Mouse (Mus musculus) G1E-ER4 (cell line): ENCODE results near the gene AI413582. TPM values are rescaled to one million over a fixed set of nuclear protein-coding genes. Genes with fewer than 3 reads are reported as not detected.

Experiments used
- GATA1 ChIP-seq: IDR thresholded peaks from one replicate; pipeline ENCODE4 v1.8.0; 2012; ENCODE audit warnings: low read length, inconsistent platforms
- polyA plus RNA-seq: library from polyadenylated mRNA; stranded (reverse); fragments of >175 nt; gene quantifications from 2 replicates; pipeline ENCODE4 v1.2.3, GENCODE M21; 2012

AI413582 gene
- polyA plus RNA-seq, 1 experiment = 103 TPM

- no peak for TF ChIP-seq GATA1
Observed at GRCm38 (mm10) chr17:27552215-27553201, 13.0 kb downstream of the AI413582 start.

DNA sequence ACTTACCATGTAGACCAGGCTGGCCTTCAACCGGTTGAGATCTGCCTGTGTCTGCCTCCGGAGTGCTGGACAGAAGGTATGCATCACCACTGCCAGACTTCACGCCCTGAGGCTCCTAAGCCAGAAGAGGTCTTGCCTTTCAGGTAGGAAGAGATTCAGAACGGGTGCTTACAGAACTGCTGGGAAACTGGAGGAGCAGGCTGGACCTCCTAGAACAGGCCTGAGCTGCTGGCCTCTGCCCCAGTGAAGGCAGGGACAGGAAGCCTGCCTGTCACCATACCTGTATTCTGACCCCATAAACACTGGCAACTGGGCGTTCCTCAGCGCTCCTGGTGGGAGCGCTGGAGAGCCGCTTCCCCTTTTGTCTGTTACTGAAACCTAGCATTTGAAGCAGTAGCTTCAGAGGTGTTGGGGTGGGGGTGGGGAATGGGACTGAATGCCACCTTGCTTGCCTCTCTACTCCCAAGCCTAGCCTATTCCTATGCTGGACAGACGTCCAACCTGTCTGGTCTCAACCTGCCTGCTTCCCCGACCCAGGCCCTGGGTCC is 14.1 kb downstream of the AI413582 start:
- no peak for TF ChIP-seq GATA1

DNA sequence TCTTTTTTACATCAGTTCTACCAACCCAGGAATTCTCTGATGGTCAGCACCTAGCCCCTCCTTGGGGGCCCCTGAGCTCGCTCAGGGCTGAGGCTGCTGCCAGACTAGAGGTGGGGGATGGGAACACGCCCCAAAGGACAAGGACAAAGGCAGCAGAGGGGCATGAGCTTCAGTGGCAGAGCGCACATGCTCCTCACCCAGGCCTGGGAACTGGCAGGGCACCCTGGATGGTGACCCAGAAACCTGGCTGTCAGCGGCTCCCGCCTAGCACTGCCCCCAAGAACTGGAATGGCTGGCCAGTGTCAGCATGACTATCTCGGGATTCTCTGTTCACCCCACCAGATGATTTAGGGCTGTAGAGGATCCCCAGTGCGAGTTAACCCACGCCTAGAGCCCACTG is 16.3 kb downstream of the AI413582 start:
- TF ChIP-seq GATA1 = no peak

DNA sequence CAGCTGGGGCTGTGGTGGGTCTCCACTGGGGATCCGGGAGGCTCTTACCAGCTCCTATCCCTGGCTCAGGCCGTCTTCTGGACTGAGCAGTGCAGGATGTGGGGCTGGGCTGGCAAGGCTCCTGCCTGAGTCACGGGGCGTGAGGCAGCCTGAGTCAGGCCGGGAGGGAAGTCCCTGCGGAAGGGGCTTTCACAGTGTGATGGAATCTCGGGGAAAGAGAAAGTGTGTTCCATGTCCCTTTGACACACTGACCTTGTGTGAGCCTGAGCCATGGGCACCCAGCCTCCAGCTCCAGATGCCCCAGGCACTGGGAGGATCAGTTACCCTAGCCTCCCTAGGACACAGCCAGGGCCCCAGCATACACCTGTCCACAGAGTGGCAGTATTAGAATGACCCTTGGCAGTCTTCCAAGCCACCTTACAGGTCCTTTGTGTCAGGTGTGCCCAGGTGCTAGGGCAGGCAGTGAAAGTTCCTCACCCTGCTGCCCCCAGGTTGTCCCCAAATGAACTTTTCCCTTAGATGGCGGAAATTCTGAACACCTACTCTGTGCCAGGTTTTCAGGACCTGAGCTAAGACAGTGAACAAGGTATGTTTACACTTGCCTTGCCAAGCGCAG is 18.2 kb downstream of the AI413582 start:
- TF ChIP-seq GATA1 = no peak

- TF ChIP-seq GATA1 = no peak
Observed at GRCm38 (mm10) chr17:27546574-27547085, 18.9 kb downstream of the AI413582 start.

DNA sequence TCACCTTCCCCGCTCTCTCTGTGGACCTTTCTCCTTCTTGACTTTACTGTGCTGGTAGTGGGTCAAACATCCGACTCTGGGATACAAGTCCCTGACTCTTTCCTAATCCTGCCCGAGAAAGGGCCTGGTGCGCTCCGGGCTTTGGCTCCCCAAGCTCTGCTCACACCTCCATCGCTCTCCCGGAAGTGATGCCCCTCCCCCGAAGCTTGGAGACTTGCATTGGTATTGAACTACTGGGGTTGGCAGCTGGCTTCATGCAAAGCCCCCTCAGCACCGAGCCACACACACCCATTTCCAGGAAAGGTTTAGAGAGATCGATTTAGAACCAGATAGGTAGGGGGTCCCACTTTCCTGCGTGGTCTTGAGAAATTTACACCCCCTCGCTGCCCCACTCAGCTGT is 19.6 kb downstream of the AI413582 start:
- no peak for TF ChIP-seq GATA1

DNA sequence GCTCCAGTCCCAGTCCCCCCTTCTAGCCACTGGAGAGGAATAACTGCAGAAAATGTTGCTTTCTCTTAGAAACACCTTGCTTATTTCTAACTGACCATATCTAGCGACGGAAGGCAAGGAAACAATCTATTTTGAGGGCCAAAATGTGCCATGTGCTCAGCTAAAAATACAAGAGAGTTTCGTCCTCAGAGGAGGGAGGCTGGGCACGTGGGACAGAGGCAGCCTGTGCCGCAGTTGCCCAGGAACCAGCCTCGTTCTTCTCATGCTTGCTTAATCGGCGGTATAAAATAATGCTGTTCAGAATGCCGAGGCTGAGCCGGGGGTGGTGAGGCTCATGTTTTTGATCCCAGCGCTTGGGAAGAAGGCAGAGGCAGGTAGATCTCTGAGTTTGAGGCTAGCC is 21.0 kb downstream of the AI413582 start:
- no peak for TF ChIP-seq GATA1

DNA sequence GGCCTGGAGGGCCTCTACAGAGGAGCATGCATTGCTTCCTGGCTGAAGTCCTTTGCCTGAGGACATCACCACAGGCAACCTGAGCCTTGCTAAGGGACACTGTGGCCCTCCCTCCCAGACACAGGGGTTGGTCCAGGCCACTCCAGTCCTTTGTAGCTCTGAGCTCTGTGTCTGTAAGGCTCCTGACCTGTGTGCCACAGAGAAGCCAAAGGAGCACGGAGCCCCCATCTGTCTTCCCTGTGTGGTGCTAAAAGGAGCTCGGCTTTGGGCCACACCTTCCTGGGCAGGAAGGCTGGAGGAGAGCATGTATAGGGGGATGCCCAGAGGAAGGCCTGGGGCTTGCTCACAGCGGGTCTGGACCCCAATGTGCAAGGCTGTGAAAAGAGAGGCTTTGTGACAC is 23.6 kb downstream of the AI413582 start:
- no peak for TF ChIP-seq GATA1

DNA sequence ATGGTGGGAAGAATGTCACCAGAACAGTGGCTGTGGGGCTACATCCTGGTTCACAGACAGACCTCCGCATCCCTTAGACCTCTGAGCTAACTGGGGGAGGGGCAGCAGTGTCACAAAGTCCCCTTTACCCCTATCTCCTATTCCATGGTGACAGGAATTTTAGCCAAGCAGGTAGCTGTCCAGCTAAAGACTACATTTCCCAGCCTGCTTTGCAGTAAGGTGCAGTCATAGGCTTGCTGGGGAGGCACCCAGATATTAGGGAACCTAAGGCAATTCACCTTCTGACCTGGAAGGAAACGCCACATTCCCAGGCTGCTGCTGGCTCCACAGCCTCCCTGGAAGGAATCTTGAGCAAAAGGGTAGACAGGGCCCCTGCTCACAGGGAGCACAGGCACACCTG is 24.3 kb downstream of the AI413582 start:
- TF ChIP-seq GATA1 = no peak

DNA sequence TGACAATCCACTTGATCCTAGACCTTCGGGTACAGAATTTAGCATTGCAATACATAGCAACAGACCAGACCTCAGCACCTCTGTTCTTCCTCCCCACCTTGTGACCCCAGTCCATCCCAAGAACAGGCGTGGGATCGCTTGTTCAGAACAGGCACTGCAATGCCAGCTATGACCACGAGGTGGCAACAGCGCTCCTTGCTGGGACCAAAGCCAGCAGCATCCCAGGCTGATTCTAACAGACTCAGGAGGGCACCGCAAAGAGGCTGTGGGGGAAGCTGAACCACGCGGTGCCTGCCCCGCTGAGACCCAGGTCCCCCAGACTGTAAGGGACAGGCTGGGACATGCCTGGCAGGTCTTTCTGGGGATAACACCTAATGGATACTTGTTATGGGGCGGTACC is 30.8 kb downstream of the AI413582 start:
- no peak for TF ChIP-seq GATA1

DNA sequence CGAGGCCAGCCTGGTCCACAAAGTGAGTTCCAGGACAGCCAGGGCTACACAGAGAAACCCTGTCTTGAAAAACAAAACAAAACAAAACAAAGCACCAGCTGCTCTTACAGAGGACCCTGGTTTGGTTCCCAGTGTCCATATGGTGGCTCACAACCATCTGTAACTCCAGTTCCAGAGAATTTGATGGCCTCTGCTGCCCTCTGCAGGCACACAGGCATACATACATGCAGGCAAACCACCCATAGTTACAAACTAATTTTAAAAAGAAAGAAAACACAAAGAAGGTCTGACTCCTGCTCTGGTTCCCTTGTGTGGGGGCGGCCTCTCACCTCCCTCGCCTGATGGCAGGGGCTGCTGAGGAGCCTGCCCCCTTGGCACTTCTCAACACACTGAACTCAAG is 32.2 kb downstream of the AI413582 start:
- no peak for TF ChIP-seq GATA1

- no peak for TF ChIP-seq GATA1
Observed at GRCm38 (mm10) chr17:27532095-27532494, 33.5 kb downstream of the AI413582 start.

DNA sequence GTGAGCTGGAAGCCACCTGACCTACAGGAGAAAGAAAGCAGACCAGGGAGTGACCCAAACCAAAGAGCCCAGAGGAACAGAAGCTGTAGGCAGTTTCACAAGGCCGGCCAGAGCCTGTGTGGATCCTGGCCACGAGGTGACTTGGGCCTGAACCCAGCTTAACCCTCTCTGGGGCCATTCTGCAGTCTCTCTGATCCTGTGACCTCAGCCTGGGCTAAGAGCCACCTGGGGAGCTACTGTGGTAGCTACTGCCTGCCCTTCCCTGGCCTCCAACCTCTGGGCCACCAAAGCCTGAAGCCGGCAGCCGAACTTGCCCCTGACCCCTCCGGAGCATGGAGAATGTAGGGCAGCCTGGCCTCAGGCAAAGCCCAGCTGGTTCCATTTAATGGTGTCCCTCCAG is 36.8 kb downstream of the AI413582 start:
- no peak for TF ChIP-seq GATA1

DNA sequence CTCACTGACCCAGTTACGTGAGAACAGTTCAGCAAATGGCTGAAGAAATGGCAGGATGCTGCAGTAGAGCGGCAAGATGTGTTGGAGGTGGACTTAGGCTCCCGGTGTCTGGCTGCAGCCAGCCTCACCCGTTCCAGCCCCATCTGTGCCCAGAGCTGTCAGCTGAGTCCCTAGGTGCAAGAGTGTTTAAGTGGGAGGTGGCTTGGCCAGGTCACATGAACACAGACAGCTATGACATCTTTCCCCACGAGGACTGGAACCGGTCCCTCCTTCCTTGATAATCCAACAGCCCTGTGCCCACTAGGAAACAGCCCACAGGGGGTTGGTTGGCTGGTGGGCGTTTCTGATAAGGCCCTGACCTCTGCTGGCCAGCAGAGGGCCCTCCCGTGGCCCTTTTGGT is 37.5 kb downstream of the AI413582 start:
- TF ChIP-seq GATA1 = no peak

GRCm38 (mm10) chr17:27527188-27527587 is 38.4 kb downstream of the AI413582 start:
- no peak for TF ChIP-seq GATA1

DNA sequence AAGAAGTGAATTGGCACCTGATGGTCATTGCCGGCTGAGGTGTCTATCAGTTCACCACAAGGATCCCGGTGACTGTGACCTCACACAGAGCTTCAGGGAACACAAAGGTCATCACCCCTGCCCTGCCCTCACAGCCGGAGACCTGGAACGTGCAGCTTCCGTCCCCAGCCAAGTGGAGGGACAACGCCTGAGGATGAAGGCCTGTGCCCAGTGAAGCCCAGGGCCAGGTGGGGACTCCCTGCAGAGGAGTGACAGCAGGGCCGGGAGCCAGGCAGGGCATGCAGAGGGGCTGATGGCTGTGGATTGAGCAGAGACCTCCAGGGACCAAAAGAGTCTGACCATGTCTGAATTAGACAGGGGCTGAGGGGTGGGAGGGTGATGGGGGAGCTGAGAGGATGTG is 42.4 kb downstream of the AI413582 start:
- TF ChIP-seq GATA1 = no peak
